Mouse (Mus musculus) erythroblast, embryonic 14.5 days (primary cell): ENCODE results near the gene Fcamr. TPM values are rescaled to one million over a fixed set of nuclear protein-coding genes. Genes with fewer than 3 reads are reported as not detected.

Experiments
- H3K27me3 ChIP-seq: 2 replicates; pipeline ENCODE4 v1.6.1; 2012; ENCODE audit warnings: inconsistent platforms; ENCODE audit not compliant: control insufficient read depth
- H3K36me3 ChIP-seq: 2 replicates; pipeline ENCODE4 v1.6.1; 2012; ENCODE audit warnings: mild to moderate bottlenecking, inconsistent platforms; ENCODE audit not compliant: control insufficient read depth
- H3K4me1 ChIP-seq: 2 replicates; pipeline ENCODE4 v1.6.1; 2012; ENCODE audit warnings: inconsistent platforms; ENCODE audit not compliant: control insufficient read depth
- H3K4me3 ChIP-seq: replicated peaks from 2 replicates; pipeline ENCODE3; 2012; ENCODE audit warnings: moderate library complexity, mild to moderate bottlenecking, inconsistent platforms
- H3K9me3 ChIP-seq: 2 replicates; pipeline ENCODE4 v1.6.1; 2012; ENCODE audit warnings: low read length, inconsistent platforms, mixed read lengths; ENCODE audit not compliant: control insufficient read depth
- GATA1 ChIP-seq: IDR thresholded peaks from 2 replicates; pipeline ENCODE4 v1.6.1; 2012; ENCODE audit warnings: low read length, inconsistent platforms, mixed read lengths
- TAL1 ChIP-seq: IDR thresholded peaks from 3 replicates; pipeline ENCODE4 v1.6.1; 2012; ENCODE audit warnings: low read length, inconsistent platforms, mixed read lengths
- polyA plus RNA-seq: library from polyadenylated mRNA; stranded (reverse); fragments of >175 nt; gene quantifications from 2 replicates; pipeline ENCODE4 v1.2.3, GENCODE M21; 2012

The Fcamr gene
- polyA plus RNA-seq, 1 experiment, result not detected

DNA sequence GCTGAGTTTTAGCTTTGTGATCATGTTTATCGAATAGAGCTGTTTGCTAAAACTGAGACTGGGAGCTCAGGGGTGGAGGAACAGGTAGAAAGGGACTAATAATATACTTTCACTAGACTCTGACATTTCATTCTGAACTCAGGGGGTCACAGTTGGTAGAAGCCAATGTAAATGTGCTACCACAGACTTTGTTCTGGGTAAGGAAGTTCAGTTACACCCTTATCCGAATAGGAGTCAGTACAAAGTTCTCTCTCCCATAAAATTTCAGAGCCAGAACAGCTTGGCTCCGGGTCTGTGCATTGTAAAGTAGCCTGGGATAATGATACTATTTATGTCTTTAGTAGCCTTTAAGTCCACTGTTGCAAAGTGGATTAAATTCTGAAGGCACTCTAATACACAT is 2.2 kb upstream of the Fcamr start:
- no peaks in the 10 kb centered on the region for H3K9me3 ChIP-seq
- TF ChIP-seq GATA1 (no peak), TAL1 (no peak)

DNA sequence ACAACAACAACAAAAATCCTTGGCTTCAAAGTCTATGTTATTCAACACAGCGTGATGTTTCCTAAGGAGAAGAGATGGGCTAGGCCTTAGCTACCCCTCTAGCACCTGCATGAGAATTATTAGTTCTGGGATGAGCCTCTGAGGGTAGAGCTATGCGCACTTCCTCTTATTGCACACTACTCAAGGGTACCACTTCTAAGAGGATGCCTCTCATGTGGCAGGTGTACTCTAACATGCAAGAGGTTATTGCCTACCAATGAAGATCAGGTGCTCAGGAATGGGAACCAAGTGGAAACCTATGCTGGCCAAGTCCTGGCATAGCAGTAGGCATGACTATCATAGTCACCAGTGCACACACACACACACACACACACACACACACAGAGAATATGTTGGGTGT is 1.3 kb upstream of the Fcamr start:
- H3K27me3 ChIP-seq, result no peaks in the 10 kb centered on the region
- TF ChIP-seq GATA1 (no peak), TAL1 (no peak)
- no peaks in the 10 kb centered on the region for H3K9me3 ChIP-seq
- no peak overlapping the region for H3K4me3 ChIP-seq
- no peaks in the 10 kb centered on the region for H3K36me3 ChIP-seq
- no peaks in the 10 kb centered on the region for H3K4me1 ChIP-seq

More for the DNA sequence above, 2.2 kb upstream of the Fcamr start:
- Histone ChIP-seq H3K4me3 (no peak overlapping the region), H3K36me3 (no peaks in the 10 kb centered on the region), H3K27me3 (no peaks in the 10 kb centered on the region), H3K4me1 (no peaks in the 10 kb centered on the region)

DNA sequence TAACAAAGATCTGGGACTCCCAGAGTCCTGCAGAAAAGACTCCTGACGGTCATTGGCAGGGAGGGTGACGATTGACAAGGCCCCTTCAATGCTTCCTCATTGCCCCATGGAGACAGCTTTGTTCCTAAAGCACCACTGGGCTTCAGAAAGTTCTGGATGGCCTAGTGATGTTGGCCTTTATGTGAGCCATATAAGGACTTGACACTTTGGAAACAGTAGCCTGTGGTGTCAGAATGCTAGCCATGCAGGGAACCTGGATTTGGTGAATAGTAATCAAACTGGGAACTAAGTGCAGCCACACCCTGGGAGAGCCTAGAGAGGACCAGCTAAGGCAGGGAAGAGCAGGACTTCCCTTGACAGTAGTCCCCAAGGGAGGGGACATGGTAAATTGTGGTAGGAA is 809 bp downstream of the Fcamr start:
- H3K9me3 ChIP-seq, result no peaks in the 10 kb centered on the region
- H3K36me3 ChIP-seq, result no peaks in the 10 kb centered on the region
- H3K27me3 ChIP-seq, result no peaks in the 10 kb centered on the region
- TF ChIP-seq TAL1 (no peak), GATA1 (no peak)
- H3K4me1 ChIP-seq, result no peaks in the 10 kb centered on the region
- H3K4me3 ChIP-seq, result no peak overlapping the region

DNA sequence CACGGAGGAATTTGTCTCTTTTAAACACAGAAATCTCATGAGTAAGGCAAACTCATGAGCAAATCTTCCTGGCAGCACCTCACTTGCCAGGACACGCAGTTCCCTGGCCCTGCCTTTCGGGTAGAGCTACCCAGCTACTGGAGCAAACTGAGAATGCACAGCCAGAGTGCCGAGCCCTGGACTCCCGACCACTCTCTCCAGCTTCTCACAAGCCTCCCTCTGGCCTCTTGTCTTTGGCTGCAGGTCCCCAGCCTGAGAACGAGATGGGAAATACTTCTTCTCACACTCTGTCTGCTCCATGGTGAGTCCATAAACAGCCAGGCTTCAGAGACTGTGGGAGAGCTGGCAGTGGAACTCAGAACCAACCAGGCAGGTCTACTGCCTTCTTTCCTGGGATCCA is 2.3 kb downstream of the Fcamr start:
- H3K27me3 ChIP-seq, result no peaks in the 10 kb centered on the region
- no peak overlapping the region for H3K4me3 ChIP-seq
- no peaks in the 10 kb centered on the region for H3K9me3 ChIP-seq
- H3K36me3 ChIP-seq, result no peaks in the 10 kb centered on the region
- H3K4me1 ChIP-seq, result no peaks in the 10 kb centered on the region
- TF ChIP-seq TAL1 (no peak), GATA1 (no peak)

DNA sequence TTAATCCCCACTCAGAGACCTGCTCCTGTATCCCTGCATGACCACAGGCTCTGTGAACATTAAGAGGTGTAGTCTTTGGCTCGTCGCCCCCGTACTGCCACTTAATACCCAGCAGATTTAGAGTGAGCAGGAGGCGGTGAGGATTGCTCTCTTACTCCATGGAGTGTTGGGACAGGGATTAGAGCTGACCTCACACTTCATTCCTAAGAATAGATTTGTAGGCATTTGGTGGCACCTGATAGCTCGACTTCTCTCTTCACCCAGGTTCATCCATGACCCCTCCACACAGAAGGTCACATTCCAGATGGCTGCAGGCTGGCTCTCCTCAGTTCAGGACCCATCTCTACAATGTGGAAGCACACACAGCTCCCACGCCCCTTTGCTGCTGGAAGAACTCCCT is 3.6 kb downstream of the Fcamr start:
- no peaks in the 10 kb centered on the region for H3K4me1 ChIP-seq
- no peaks in the 10 kb centered on the region for H3K36me3 ChIP-seq
- H3K4me3 ChIP-seq, result no peak overlapping the region
- no peak for TF ChIP-seq TAL1
- TF ChIP-seq GATA1, result no peak
- H3K27me3 ChIP-seq, result no peaks in the 10 kb centered on the region
- no peaks in the 10 kb centered on the region for H3K9me3 ChIP-seq

DNA sequence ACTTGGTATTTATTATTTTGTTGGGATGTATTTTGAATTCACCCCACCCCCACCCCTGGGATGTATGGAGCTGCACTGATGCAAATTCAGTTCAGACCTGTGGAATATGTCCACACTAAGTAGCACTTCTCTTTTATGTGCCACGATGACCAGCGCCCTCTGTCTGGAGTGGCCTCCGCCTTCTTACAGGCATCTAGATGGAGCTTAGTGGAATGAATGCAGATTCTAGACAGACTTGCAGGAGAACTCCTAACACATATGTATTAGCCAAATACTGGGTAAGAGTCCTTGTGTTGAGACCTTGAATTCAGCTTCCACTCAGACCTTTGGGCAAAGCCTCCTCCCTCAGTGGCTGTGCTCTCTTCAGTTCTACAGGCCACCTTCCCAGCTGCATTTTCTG is 10.2 kb downstream of the Fcamr start:
- H3K4me1 ChIP-seq, result no peaks in the 10 kb centered on the region
- no peak overlapping the region for H3K4me3 ChIP-seq
- TF ChIP-seq GATA1 (no peak), TAL1 (no peak)
- H3K27me3 ChIP-seq, result no peaks in the 10 kb centered on the region
- no peaks in the 10 kb centered on the region for H3K36me3 ChIP-seq
- H3K9me3 ChIP-seq, result no peaks in the 10 kb centered on the region

DNA sequence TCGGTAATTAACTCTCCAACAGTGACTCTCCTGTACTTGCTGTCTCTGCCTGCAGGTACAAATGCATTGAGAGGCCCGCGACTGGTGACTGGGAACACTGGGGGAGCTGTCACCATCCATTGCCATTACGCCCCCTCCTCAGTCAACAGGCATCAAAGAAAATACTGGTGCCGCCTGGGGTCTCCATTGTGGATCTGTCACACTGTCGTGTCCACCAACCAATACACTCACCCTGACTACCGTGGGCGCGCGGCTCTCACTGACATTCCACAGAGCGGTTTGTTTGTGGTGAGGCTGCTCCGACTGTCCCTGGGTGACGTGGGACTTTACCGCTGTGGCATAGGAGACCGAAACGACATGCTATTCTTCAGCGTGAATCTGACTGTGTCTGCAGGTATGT is 10.6 kb downstream of the Fcamr start:
- no peaks in the 10 kb centered on the region for H3K27me3 ChIP-seq
- H3K36me3 ChIP-seq, result no peaks in the 10 kb centered on the region
- H3K4me1 ChIP-seq, result no peaks in the 10 kb centered on the region
- H3K4me3 ChIP-seq, result no peak overlapping the region
- H3K9me3 ChIP-seq, result no peaks in the 10 kb centered on the region
- TF ChIP-seq GATA1, result no peak
- no peak for TF ChIP-seq TAL1

DNA sequence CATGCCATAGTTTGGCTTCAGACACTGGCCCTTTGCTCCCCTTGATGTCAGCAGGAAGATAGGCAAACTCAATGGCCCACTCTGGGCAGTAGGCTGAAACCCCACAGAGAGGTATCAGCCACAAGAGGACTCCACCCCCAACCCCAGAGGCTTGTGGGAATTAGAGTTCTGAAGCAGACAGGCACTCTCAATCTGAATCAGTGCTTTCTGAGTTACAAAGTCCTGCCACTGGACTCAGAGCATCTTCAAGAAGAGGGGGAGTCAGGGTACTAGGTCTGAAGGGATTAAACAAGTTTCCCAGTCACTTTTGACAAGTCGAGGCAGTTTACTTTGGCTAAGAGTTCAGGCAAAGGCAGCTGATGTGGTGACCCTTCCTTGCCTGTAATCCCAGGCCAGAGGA is 19.0 kb downstream of the Fcamr start:
- Histone ChIP-seq H3K36me3 (no peaks in the 10 kb centered on the region), H3K27me3 (no peaks in the 10 kb centered on the region), H3K9me3 (no peaks in the 10 kb centered on the region), H3K4me1 (no peaks in the 10 kb centered on the region), H3K4me3 (no peak overlapping the region)
- TF ChIP-seq TAL1 (no peak), GATA1 (no peak)

DNA sequence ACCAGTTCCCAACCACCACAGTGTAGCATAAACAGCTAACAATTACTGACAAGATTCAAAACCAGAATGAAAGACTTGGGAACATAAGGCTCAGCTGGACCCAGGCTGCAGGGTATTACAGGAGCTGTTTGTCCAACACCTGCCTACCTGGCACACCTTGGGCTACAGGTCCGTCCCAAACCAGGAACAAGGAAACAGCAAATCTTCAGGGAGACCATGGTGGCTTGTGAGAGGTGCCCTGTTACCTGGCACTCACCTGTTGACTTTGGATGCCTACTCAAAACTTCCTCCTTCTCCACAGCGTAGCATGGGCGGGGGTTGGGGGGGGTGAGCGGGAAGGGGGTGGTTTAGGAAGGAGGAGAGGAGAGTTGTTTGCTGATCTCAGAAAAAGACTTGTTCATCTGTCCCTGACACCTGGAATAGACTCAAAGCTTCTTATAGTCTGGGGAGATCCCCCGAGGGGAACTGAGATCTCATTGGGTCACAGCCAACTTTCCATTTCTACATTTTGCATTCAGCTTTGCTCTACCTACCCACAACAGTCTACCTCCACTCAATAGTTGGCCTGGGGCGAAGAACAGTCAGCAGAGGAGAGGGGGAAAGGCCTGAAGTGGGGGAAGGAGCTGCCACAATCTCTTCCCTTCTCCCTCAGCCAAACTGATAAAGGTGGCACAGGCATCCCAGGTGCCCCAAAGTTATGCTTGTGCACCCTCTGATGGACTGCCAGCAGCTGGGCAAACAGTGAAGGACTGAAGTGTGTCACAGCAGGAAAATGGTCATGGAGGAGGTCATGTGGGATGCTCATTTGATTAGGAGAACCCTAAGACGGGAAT is 19.8 kb downstream of the Fcamr start:
- TF ChIP-seq TAL1 (no peak), GATA1 (no peak)
- Histone ChIP-seq H3K36me3 (no peaks in the 10 kb centered on the region), H3K4me1 (no peaks in the 10 kb centered on the region), H3K4me3 (no peak overlapping the region), H3K27me3 (no peaks in the 10 kb centered on the region), H3K9me3 (no peaks in the 10 kb centered on the region)

DNA sequence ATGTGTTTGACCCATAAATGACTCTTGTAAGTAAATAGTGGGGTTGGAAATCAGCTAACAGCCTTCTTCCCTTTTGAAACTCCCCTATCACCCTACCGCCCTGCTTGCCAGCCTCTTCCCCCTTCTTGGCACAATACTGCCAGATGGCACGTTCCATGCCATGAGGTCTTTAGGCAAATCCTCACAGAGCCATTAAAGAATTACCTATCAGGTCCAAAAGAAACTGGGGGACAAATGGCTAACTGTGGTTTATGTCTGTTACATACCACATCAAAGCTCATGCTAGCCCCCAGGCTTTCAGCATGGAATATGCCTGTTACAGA is 20.4 kb downstream of the Fcamr start:
- Histone ChIP-seq H3K9me3 (no peaks in the 10 kb centered on the region), H3K4me1 (no peaks in the 10 kb centered on the region), H3K27me3 (no peaks in the 10 kb centered on the region), H3K4me3 (no peak overlapping the region), H3K36me3 (no peaks in the 10 kb centered on the region)
- TF ChIP-seq GATA1, result no peak
